Mouse (Mus musculus): ENCODE measurements around the gene Rbm48. TPM values are rescaled to one million over a fixed set of nuclear protein-coding genes. Genes with fewer than 3 reads are reported as not detected.
A peak's percentile ranks its signal among the peaks of the same experiment; 100 is the strongest.

Rbm48 gene
- polyA plus RNA-seq, 1 experiment from 2014 or later: 13.6 TPM

DNA sequence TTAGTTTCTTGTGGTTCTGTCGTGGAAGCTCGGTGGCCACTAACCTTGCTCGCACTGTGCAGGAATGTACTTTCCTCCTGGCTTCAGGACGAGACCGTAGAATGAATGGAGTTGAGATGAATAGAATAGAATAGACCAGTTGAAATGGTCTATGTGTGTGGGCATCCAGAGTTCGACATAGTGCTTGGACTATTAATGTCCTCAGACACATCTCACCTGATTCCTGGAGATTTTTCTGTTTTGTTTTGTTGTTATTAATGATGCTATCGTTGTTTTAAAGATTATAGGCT lies 52.0 kb downstream of the Rbm48 start:
- no peak for ATAC-seq (ENCODE audit: insufficient number of reproducible peaks, low FRiP score, low TSS enrichment, low read depth)
- Histone ChIP-seq H3K4me3 (peak overlapping the region; percentile 91), H3K27me3 (no peaks in the 10 kb centered on the region), H3K4me1 (peaks cover 10% of the 10 kb centered on the region), H3K9me3 (no peaks in the 10 kb centered on the region), H3K36me3 (no peaks in the 10 kb centered on the region), H3K27ac (0 out of 2 replicates have a peak overlapping the region, but pooled peaks have one; percentile 91), H3K9ac (peak overlapping the region; percentile 97), H3K4me2 (peak overlapping the region; percentile 60)
- 7% methylated on average over 7 of the region's 7 CpGs for WGBS

DNA sequence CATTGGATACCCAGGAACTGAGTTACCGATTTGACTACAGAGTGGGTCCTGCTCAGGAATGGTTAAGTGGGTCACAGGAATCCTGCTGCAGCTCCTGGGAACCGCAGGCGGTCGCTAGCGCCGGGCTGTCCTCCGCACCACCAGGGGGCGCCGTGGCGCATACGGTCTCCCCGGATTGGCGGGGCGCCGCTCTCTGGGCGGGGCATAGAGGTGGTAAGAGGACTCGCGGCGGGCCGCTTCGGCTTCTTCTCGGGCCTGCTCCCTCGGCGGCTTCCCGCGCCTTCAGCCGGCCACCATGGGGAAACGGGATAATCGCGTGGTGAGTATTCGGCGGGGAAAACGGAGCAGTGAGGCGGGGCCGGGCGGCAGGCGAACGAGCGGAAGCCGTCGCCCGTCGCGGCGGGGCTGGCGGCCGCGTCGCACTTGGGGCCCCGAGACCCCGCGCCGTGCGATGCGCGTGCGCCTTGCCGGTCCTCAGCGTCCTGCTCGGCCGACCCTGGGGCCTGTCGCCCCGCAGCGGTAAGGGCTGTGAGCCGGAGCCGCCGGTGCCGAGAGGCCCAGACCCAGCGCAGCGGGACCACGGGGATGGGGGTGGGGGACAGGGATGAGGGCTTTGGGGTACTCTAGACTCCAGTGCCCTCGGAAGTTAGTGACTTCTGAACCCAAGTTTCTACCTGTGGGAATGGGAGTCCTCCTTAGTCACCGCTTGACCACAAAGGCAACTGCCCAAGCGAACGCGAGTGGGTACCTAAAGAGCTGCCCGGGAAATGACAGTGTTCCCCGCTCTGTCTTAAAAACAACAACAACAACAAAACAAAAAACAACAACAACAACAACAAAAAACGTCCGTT lies 52.5 kb downstream of the Rbm48 start, which contains the start of gene Fam133b:
TSS of gene Fam133b (plus strand) at position 205 of the 851 bp plus-strand sequence.
- Histone ChIP-seq H3K4me3 (peak within 1 kb of the TSS; percentile 91), H3K9me3 (no peaks in the 10 kb centered on the region), H3K9ac (peak within 1 kb of the TSS; percentile 97), H3K36me3 (no peaks in the 10 kb centered on the region), H3K4me2 (peak within 1 kb of the TSS; percentile 60), H3K4me1 (peaks cover 10% of the 10 kb centered on the region), H3K27me3 (no peaks in the 10 kb centered on the region), H3K27ac (peak within 1 kb of the TSS; percentile 91)
- ATAC-seq (ENCODE audit: insufficient number of reproducible peaks, low FRiP score, low TSS enrichment, low read depth): peak; percentile 95
- under 1% methylated on average over 76 of the region's 80 CpGs for WGBS

DNA sequence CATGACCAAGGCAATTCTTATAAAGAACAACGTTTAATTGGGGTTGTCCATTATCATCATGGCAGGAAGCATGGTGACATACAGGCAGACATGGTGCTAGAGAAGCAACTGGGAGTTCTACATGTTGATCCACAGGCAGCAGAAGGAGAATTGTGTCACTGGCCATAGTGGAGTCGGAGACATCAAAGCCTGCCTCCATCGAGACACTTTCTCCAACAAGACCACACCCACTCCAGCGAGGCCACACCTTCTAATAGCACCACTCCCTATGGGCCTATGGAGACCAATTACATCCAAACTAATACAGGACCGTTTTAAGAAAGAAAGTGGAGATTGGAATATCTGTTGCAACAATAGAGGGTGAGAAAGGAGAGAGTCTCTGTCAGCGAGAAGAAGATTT lies 54.5 kb downstream of the Rbm48 start:
- WGBS: 78% methylated on average over 6 of the region's 6 CpGs
- ATAC-seq (ENCODE audit: insufficient number of reproducible peaks, low FRiP score, low TSS enrichment, low read depth): no peak

DNA sequence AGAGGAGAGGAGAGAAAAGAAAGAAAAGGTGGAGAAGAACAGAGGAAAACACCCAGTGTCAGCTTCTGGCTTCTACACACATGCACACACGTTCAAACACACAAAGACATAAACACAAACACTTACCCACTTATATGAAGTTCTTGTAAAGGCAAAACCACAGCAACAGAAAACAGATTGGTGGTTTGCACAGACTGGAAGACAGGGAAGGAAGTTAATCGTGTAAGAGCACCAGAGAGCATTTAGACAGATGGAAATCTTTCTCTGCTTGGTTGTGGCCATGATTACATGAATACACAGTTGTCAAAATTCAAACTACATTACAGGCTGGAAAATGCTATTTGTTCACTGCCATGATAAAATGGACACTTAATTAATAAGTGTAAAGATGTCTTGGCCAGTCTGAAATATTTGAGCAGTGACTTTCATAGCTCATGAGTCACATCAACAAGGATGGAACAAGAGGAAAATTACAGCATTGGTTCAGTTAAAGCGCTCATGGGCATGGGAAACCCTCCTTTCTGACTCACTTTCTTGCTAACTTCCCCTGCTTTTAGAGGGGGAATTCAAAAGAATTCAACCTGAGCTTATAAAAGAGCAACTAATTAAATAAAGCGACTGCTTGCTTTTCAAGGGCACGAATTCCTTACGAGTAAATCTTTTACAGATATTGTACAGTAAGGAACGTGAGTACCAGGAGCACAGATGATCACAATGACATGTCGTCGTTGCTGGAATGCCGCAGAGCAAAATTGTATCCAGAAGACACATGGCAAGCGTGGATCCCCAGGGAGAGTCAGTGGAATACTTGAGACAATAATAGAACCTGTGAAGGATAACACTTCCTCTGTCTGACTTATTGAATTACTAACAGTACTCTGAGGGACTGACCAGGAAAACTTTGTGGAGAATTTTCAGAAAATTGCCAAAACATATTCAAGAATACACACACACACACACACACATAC lies 57.6 kb downstream of the Rbm48 start:
- Histone ChIP-seq H3K4me3 (no peak overlapping the region), H3K27me3 (no peaks in the 10 kb centered on the region), H3K27ac (no peak overlapping the region), H3K4me1 (no peaks in the 10 kb centered on the region), H3K9me3 (no peaks in the 10 kb centered on the region), H3K4me2 (no peak overlapping the region), H3K9ac (no peak overlapping the region), H3K36me3 (no peaks in the 10 kb centered on the region)
- no peak for ATAC-seq (ENCODE audit: insufficient number of reproducible peaks, low FRiP score, low TSS enrichment, low read depth)
- 45% methylated on average over 11 of the region's 11 CpGs for WGBS

More for the DNA sequence above, 54.5 kb downstream of the Rbm48 start:
- no peaks in the 10 kb centered on the region for H3K27me3 ChIP-seq
- no peaks in the 10 kb centered on the region for H3K9me3 ChIP-seq
- H3K4me3 ChIP-seq: no peak overlapping the region
- no peak overlapping the region for H3K27ac ChIP-seq
- H3K36me3 ChIP-seq: no peaks in the 10 kb centered on the region
- H3K4me2 ChIP-seq: no peak overlapping the region
- H3K9ac ChIP-seq: no peak overlapping the region
- H3K4me1 ChIP-seq: peaks cover 10% of the 10 kb centered on the region

DNA sequence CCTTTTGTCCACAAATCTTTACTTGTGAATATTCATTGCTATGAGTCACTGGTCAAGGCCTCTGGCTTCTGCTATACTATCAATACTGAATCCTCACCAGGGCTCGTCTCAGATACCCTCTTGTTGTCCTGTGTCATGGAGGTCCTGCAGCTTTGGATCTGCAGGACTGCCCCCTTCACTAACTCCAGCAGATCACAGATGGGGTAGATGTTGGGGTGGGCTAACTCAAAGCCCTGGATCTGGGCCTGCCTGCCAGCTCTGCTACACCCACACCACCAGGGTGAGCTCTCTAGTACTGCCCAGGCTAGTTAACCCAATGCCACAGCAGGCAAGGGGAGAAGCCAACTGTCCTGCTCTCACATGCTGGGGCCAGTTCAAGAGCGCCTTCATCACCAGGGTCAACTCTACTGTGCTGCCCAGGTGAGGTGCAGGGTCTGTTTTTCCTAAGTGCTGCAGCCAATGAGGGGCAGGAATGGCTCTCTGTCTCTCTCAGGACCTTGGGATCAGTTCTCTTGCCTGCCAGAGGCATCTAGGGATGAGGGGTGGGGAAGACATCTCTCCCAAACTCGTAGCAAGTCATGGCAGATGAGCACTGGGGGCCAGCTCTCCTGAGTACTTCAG lies 59.7 kb downstream of the Rbm48 start:
- H3K4me3 ChIP-seq: no peak overlapping the region

More for the DNA sequence above, 59.7 kb downstream of the Rbm48 start:
- no peak for ATAC-seq (ENCODE audit: insufficient number of reproducible peaks, low FRiP score, low TSS enrichment, low read depth)
- Histone ChIP-seq H3K4me1 (no peaks in the 10 kb centered on the region), H3K27ac (no peak overlapping the region), H3K4me2 (no peak overlapping the region), H3K36me3 (no peaks in the 10 kb centered on the region), H3K9ac (no peak overlapping the region), H3K9me3 (no peaks in the 10 kb centered on the region), H3K27me3 (no peaks in the 10 kb centered on the region)
- WGBS: 78% methylated on average over 3 of the region's 3 CpGs

Other genes starting within 250 kb of the Rbm48 start
- gene Fam133b, start 52.8 kb downstream of the Rbm48 start, polyA plus RNA-seq (2015; fragmentation: Nextera tagmentation; extraction: Ambion mirVana): 23.3 and 26.4 TPM in 2 replicates
- gene 1700109H08Rik, start 25.0 kb downstream of the Rbm48 start, polyA plus RNA-seq (2015; fragmentation: Nextera tagmentation; extraction: Ambion mirVana): 2.5 and 2.9 TPM in 2 replicates
- gene Pex1, start 519 bp downstream of the Rbm48 start, polyA plus RNA-seq (2015; fragmentation: Nextera tagmentation; extraction: Ambion mirVana): 15.0 and 15.2 TPM in 2 replicates
- gene Tmbim7, start 54.6 kb upstream of the Rbm48 start, polyA plus RNA-seq (2015; fragmentation: Nextera tagmentation; extraction: Ambion mirVana): not detected in 2 replicates
- gene Gatad1, start 60.6 kb upstream of the Rbm48 start, polyA plus RNA-seq (2015; fragmentation: Nextera tagmentation; extraction: Ambion mirVana): 42.6 and 49.3 TPM in 2 replicates
- 8.7 and 10.1 TPM in 2 replicates for gene Ankib1, start 206.3 kb upstream of the Rbm48 start, polyA plus RNA-seq (2015; fragmentation: Nextera tagmentation; extraction: Ambion mirVana)
- gene Krit1, start 206.6 kb upstream of the Rbm48 start, polyA plus RNA-seq (2015; fragmentation: Nextera tagmentation; extraction: Ambion mirVana): 42.2 and 43.0 TPM in 2 replicates
- 0.06 TPM in 1 of 2 replicates, not detected in the other for gene Lrrd1, start 248.6 kb upstream of the Rbm48 start, polyA plus RNA-seq (2015; fragmentation: Nextera tagmentation; extraction: Ambion mirVana)

Data from limb, embryonic 15.5 days (tissue).